ENCODE assay signal across 15 mouse cellular contexts in the genomic region with DNA sequence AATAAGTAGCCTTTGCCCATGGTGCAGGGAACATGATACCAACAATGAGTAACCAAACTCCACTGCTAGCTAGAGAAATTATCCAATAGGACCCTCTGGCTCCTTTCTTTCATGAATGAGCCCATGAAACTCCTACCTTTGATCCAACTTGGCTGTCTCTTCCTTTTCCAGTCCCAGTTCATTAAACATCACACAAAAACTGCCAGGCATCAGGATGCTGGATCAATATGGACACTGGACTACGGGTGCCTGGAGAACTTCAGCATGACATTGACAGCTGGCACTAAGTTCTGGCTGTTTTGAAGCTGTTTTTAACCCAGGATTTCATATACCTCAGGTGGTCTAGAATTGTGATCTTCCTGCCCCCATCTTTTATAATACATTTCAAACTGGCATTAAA.
"Had no signal": no experiment of that assay in that cellular context is flagged by ENCODE, and none has a peak within 500 bp of the region (broad histone marks: within the 10 kb centered on the region; RNA-seq: fewer than 3 reads in every experiment).

No protein-coding gene starts in this region.

- H3K27me3 ChIP-seq: limb, embryonic 15.5 days; liver, embryonic 15.5 days; neural tube, embryonic 15.5 days had no signal

- DNase-seq: left cerebral cortex, postnatal 4 days; lung, embryonic 14.5 days; lung, postnatal 10 days; lung, postnatal 4 days; midbrain, embryonic 14.5 days; right cerebral cortex, adult 18-20 months; right cerebral cortex, postnatal 25 days; thymus, postnatal 4 days had no signal

- H3K9ac ChIP-seq: limb, embryonic 15.5 days; liver, embryonic 15.5 days; lung, embryonic 14.5 days; neural tube, embryonic 15.5 days had no signal

- H3K4me1 ChIP-seq: limb, embryonic 15.5 days; neural tube, embryonic 15.5 days had no signal

- H3K9me3 ChIP-seq: limb, embryonic 15.5 days; liver, embryonic 15.5 days; midbrain, embryonic 10.5 days; neural tube, embryonic 15.5 days had no signal

- ATAC-seq: hindbrain, postnatal 0 days; intestine, embryonic 16.5 days had no signal

- H3K4me2 ChIP-seq: limb, embryonic 15.5 days; liver, embryonic 15.5 days; lung, embryonic 14.5 days; neural tube, embryonic 15.5 days had no signal

- H3K4me3 ChIP-seq: limb, embryonic 15.5 days; liver, embryonic 15.5 days; midbrain, embryonic 10.5 days; myocyte; neural tube, embryonic 15.5 days had no signal

- H3K36me3 ChIP-seq: neural tube, embryonic 15.5 days had no signal

- H3K27ac ChIP-seq: hindbrain, postnatal 0 days; limb, embryonic 15.5 days; liver, embryonic 15.5 days; midbrain, embryonic 10.5 days; neural tube, embryonic 15.5 days had no signal
